Mouse (Mus musculus): ENCODE results near the gene Oasl1.
A peak's percentile ranks its signal among the peaks of the same experiment; 100 is the strongest.
"Not testable (repeated sequence)": the region's sequence is repeated elsewhere in the genome, so short reads cannot be mapped to it uniquely, and the experiment has no call there.

Gene Oasl1

GRCm38 (mm10) chr5:114931626-114932025 lies 8.6 kb downstream of the Oasl1 start:
- no peak for DNase-seq

- no peak for DNase-seq
Observed at GRCm38 (mm10) chr5:114933206-114933605, 10.2 kb downstream of the Oasl1 start.

GRCm38 (mm10) chr5:114935838-114936237 lies 12.8 kb downstream of the Oasl1 start:
- no peak for DNase-seq

- not testable (repeated sequence) for DNase-seq
Observed at GRCm38 (mm10) chr5:114941138-114941537, 18.1 kb downstream of the Oasl1 start.

GRCm38 (mm10) chr5:114942074-114942765 lies 19.2 kb downstream of the Oasl1 start, which contains the start of gene 2210016L21Rik:
TSS of gene 2210016L21Rik (plus strand) at chr5:114942158.
- peak; percentile 88 for DNase-seq

- no peak for DNase-seq
Observed at GRCm38 (mm10) chr5:114942766-114943130, 19.7 kb downstream of the Oasl1 start.

GRCm38 (mm10) chr5:114945072-114945471 lies 22.0 kb downstream of the Oasl1 start:
- no peak for DNase-seq

GRCm38 (mm10) chr5:114948891-114949290 lies 25.9 kb downstream of the Oasl1 start:
- DNase-seq, result peak; percentile 14

- DNase-seq, result no peak
Observed at GRCm38 (mm10) chr5:114949316-114949715, 26.3 kb downstream of the Oasl1 start.

GRCm38 (mm10) chr5:114949812-114950211 lies 26.8 kb downstream of the Oasl1 start:
- no peak for DNase-seq

- no peak for DNase-seq
Observed at GRCm38 (mm10) chr5:114950669-114951068, 27.6 kb downstream of the Oasl1 start.

- DNase-seq, result no peak
Observed at GRCm38 (mm10) chr5:114951279-114951880, 28.3 kb downstream of the Oasl1 start.

- no peak for DNase-seq
Observed at GRCm38 (mm10) chr5:114953326-114953725, 30.3 kb downstream of the Oasl1 start.

- no peak for DNase-seq
Observed at GRCm38 (mm10) chr5:114958069-114958468, 35.0 kb downstream of the Oasl1 start.

GRCm38 (mm10) chr5:114961590-114962360 lies 38.7 kb downstream of the Oasl1 start:
- DNase-seq, result no peak

- no peak for DNase-seq
Observed at GRCm38 (mm10) chr5:114964315-114964966, 41.4 kb downstream of the Oasl1 start.

GRCm38 (mm10) chr5:114964967-114965898 lies 42.2 kb downstream of the Oasl1 start:
- DNase-seq, result no peak

- no peak for DNase-seq
Observed at GRCm38 (mm10) chr5:114967523-114968268, 44.7 kb downstream of the Oasl1 start.

- DNase-seq, result no peak
Observed at GRCm38 (mm10) chr5:114968651-114969050, 45.6 kb downstream of the Oasl1 start.

GRCm38 (mm10) chr5:114969064-114969463 lies 46.0 kb downstream of the Oasl1 start:
- no peak for DNase-seq

- DNase-seq, result no peak
Observed at GRCm38 (mm10) chr5:114969609-114970215, 46.7 kb downstream of the Oasl1 start.

Data from right cerebral cortex, postnatal 25 days (tissue).